Mouse (Mus musculus) heart, adult 2 months (tissue): ENCODE data around the gene Sik1.

Source experiments
- CTCF ChIP-seq: fragments of 200-600 bp; IDR thresholded peaks from 2 replicates; pipeline ENCODE4 v1.8.1; 2022; ENCODE audit warnings: antibody characterized with exemption, mild to moderate bottlenecking, moderate library complexity
- EP300 ChIP-seq: fragments of 200-500 bp; IDR thresholded peaks from 2 replicates; pipeline ENCODE4 v1.6.1; 2011; ENCODE audit warnings: low read depth, low read length, control low read depth; ENCODE audit not compliant: insufficient read depth

GRCm38 (mm10) chr17:31859367-31859766, 3.8 kb upstream of the Sik1 start:
- TF ChIP-seq CTCF: no peak
- no peak for TF ChIP-seq EP300
